Mouse (Mus musculus): Measurements from ENCODE around the gene Rab11a. TPM values are rescaled to one million over a fixed set of nuclear protein-coding genes. Genes with fewer than 3 reads are reported as not detected.

Gene Rab11a
- 320 and 323 TPM in 2 replicates for polyA plus RNA-seq (2015; fragmentation: Nextera tagmentation; extraction: Ambion mirVana)

DNA sequence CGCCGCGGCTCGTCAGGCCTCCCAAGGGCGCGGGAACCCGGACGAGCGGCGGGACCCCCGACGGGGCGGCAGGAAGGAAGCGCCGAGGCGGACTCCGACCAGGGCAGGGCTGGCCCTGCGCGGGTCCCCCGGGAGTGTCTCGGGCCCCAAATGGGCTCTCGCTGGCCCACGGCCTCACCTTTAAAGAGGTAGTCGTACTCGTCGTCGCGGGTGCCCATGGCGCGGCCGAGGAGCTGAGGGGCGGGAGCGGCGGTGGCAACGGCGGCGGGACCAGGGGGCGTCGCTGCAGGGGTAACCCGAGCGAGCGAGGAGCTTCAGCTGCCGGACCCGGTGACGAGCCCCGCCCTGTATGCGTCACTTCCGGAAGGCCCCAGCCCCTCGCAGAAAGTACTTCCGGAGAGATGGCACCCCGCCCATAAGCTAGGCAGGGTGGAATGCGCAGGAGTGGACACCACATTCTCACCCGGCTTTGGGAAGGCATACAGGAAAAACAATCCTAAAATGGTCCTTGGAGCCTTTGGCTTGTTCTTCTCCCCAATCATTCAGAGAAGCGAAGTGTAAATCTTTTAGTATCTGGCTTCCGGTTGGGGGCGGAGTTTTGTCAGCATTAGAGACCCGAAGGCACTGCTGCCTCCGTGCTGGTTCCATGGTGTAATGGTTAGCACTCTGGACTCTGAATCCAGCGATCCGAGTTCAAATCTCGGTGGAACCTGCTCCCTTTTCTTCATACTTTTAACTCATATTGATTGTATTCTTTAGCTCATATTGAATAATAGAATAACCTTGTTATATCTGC, at the start of gene Rab11a:
Rab11a (minus strand) TSS at position 353 of the 796 bp plus-strand sequence.
- under 1% methylated on average over 61 of the region's 61 CpGs for WGBS
- peak within 1 kb of the TSS; percentile 71 for H3K4me2 ChIP-seq (replicated peaks)
- H3K9ac ChIP-seq, result peak within 1 kb of the TSS; percentile 95
- H3K4me3 ChIP-seq, result peak within 1 kb of the TSS; percentile 97
- peak; percentile 97 for ATAC-seq (ENCODE audit: low FRiP score, low read depth)
- peak within 1 kb of the TSS; percentile 87 for H3K27ac ChIP-seq
- H3K36me3 ChIP-seq, result no peaks in the 10 kb centered on the region
- H3K4me1 ChIP-seq, result peaks cover 8% of the 10 kb centered on the region
- H3K9me3 ChIP-seq, result no peaks in the 10 kb centered on the region
- H3K27me3 ChIP-seq, result no peaks in the 10 kb centered on the region

DNA sequence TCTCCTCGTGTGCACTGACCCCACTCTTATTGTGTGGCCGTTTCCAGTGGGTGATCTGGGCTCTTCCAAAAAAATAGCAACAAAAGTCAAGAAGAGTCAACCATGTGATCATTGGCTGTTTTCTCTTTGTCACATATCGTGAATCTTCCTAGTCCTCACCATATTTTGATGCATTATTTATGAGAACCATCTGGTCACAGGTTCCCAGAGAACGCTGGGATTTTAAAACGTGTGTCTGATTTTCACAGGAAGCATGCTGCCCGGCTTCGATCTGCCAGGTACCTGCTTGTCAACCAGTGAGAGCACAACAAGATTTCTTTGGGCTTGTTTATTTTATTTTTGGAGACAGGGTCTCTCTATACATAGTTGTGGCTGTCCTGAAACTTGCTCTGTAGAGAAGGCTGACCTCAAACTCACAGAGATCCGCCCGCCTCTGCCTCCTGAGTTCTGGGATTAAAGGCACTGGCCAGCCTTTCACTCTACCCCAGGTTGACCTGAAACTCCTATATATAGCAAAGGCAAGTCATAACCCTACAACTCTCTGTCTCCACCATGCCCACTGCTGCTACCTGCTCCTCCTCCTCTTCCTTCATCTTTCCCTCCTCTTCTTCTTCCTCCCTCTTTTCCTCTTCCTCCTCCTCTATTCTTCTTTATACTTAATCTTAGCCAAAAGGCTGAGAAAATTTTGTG, 48.8 kb upstream of the Rab11a start:
- Histone ChIP-seq H3K27ac (no peak overlapping the region), H3K9ac (no peak overlapping the region), H3K4me2 (replicated peaks) (no peak overlapping the region), H3K4me1 (no peaks in the 10 kb centered on the region), H3K4me3 (no peak overlapping the region), H3K9me3 (no peaks in the 10 kb centered on the region), H3K27me3 (no peaks in the 10 kb centered on the region), H3K36me3 (no peaks in the 10 kb centered on the region)
- ATAC-seq (ENCODE audit: low FRiP score, low read depth), result no peak
- whole genome bisulfite sequencing, result 77% methylated on average over 9 of the region's 9 CpGs

GRCm38 (mm10) chr9:64784841-64785240, 47.3 kb upstream of the Rab11a start:
- no peak overlapping the region for H3K9ac ChIP-seq
- H3K27ac ChIP-seq, result no peak overlapping the region
- 30% methylated on average over 4 of the region's 4 CpGs for WGBS
- H3K4me2 ChIP-seq (replicated peaks), result no peak overlapping the region
- H3K27me3 ChIP-seq, result no peaks in the 10 kb centered on the region
- no peaks in the 10 kb centered on the region for H3K4me1 ChIP-seq
- H3K9me3 ChIP-seq, result no peaks in the 10 kb centered on the region
- H3K4me3 ChIP-seq, result no peak overlapping the region
- no peak for ATAC-seq (ENCODE audit: low FRiP score, low read depth)
- no peaks in the 10 kb centered on the region for H3K36me3 ChIP-seq

DNA sequence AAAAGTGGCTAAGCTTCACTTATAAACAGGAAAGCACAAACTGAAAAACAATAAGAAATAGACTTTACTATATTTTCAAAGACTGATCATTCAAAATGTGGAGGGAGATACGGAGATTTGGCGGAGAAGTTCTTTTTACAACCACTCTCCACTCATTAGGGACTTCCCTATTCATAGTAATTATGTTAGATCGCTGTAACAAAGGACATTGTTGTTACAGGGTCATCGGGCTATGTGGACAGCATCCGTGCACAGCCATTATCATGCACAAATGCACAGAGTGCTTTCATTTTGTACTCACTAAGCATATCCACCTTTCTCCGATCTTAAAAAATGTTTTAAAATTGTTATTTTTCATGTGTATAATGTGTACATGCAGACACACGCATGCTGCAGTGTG, 46.0 kb upstream of the Rab11a start:
- 85% methylated on average over 7 of the region's 7 CpGs for WGBS
- H3K27ac ChIP-seq, result no peak overlapping the region

DNA sequence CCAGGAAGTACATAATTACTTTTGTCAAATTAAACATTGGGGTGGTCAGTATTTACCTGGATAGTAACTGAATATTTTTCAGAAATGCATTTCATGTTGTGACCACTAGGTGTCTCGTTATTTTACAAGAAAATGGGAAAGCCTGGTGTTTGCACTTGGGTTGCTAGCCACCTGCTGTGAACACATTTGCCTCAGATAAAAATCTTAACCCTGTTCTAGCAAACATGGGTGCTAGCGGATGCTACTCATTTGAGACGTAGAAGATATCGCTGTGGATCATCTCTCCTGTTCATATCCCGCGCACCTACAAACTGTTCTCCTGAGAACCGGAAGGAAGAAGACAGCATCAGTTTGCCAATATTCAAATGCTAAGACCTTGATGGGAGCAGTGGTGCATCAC, 42.1 kb upstream of the Rab11a start:
- no peaks in the 10 kb centered on the region for H3K27me3 ChIP-seq
- H3K9ac ChIP-seq, result no peak overlapping the region
- H3K36me3 ChIP-seq, result no peaks in the 10 kb centered on the region
- H3K4me1 ChIP-seq, result 0 out of 2 replicates have a peak, but pooled peaks cover 2% of the 10 kb centered on the region
- H3K27ac ChIP-seq, result no peak overlapping the region
- WGBS, result 38% methylated on average over 7 of the region's 7 CpGs
- no peak overlapping the region for H3K4me3 ChIP-seq
- H3K9me3 ChIP-seq, result no peaks in the 10 kb centered on the region
- no peak for ATAC-seq (ENCODE audit: low FRiP score, low read depth)
- H3K4me2 ChIP-seq (replicated peaks), result no peak overlapping the region

More for the DNA sequence above, 46.0 kb upstream of the Rab11a start:
- no peak overlapping the region for H3K4me2 ChIP-seq (replicated peaks)
- H3K9me3 ChIP-seq, result no peaks in the 10 kb centered on the region
- H3K9ac ChIP-seq, result no peak overlapping the region
- ATAC-seq (ENCODE audit: low FRiP score, low read depth), result no peak
- no peak overlapping the region for H3K4me3 ChIP-seq
- no peaks in the 10 kb centered on the region for H3K27me3 ChIP-seq
- H3K36me3 ChIP-seq, result no peaks in the 10 kb centered on the region
- no peaks in the 10 kb centered on the region for H3K4me1 ChIP-seq

DNA sequence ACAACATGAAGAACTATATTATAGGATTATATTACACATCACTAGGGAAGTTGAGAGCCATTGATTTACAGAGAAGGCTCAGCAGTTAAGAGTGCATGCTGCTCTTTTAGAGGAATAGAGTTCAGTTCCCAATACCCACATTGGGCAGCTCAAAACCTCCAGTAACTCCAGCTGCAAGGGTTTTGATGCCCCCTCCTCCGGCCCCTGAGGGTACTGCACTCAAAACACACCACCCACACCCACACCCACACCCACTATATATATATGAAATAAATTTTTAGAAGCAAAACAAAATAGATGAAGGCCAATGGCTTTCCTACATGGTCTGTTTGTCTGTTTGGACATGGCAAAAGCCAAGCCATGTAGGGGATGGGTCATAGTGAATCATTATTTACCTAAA, 40.6 kb upstream of the Rab11a start:
- Histone ChIP-seq H3K36me3 (no peaks in the 10 kb centered on the region), H3K4me1 (0 out of 2 replicates have a peak, but pooled peaks cover 2% of the 10 kb centered on the region), H3K4me3 (no peak overlapping the region), H3K9ac (no peak overlapping the region), H3K27me3 (no peaks in the 10 kb centered on the region), H3K4me2 (replicated peaks) (no peak overlapping the region), H3K27ac (no peak overlapping the region), H3K9me3 (no peaks in the 10 kb centered on the region)
- ATAC-seq (ENCODE audit: low FRiP score, low read depth), result no peak
- 86% methylated on average over 1 of the region's 1 CpGs for WGBS

GRCm38 (mm10) chr9:64777441-64777987, 40.0 kb upstream of the Rab11a start:
- Histone ChIP-seq H3K27me3 (no peaks in the 10 kb centered on the region), H3K36me3 (no peaks in the 10 kb centered on the region), H3K4me3 (no peak overlapping the region), H3K9ac (no peak overlapping the region), H3K27ac (no peak overlapping the region), H3K4me1 (0 out of 2 replicates have a peak, but pooled peaks cover 2% of the 10 kb centered on the region), H3K9me3 (no peaks in the 10 kb centered on the region), H3K4me2 (replicated peaks) (no peak overlapping the region)
- no peak for ATAC-seq (ENCODE audit: low FRiP score, low read depth)
- 83% methylated on average over 4 of the region's 4 CpGs for WGBS

DNA sequence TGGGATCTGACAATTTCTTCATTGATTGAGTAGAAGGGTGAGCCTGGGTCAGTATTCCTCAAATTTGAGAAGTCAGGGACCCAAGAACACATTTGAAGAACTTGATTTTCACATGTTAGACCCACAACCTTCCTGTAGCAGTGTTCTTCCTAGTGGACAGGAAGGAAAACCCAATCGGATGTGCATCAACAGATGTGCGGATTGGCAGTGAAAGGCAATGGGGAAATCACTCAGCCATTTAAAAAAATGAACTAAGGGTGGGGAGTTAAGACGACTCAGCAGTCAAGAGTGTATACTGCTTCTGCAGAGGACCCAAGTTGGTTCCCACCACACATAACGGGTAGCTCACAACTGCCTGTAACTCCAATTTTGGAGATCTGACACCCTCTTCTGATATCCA, 37.9 kb upstream of the Rab11a start:
- Histone ChIP-seq H3K27me3 (no peaks in the 10 kb centered on the region), H3K4me3 (no peak overlapping the region), H3K27ac (no peak overlapping the region), H3K9me3 (no peaks in the 10 kb centered on the region), H3K9ac (no peak overlapping the region), H3K4me2 (replicated peaks) (no peak overlapping the region), H3K4me1 (0 out of 2 replicates have a peak, but pooled peaks cover 2% of the 10 kb centered on the region), H3K36me3 (no peaks in the 10 kb centered on the region)
- 80% methylated on average over 4 of the region's 4 CpGs for WGBS
- no peak for ATAC-seq (ENCODE audit: low FRiP score, low read depth)

DNA sequence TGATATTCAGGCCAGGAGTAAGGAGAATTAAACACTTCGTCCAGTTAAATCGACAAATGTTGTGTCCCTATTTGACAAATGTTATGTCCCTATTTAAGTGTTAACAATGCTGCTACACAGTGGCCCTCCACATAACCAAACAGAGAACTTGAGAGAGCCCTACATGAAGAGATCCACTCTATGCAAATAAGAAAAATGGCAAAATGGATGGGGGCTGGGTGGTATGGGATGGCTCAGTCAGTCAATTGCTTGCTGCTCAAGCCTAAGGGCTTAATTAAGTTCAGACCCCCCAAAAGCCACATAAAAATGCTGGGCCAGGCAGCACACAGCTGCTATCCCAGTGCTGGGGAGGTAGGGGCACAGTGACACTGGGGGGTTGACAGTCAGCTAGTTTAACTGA, 37.3 kb upstream of the Rab11a start:
- no peak overlapping the region for H3K4me3 ChIP-seq
- no peak overlapping the region for H3K27ac ChIP-seq
- ATAC-seq (ENCODE audit: low FRiP score, low read depth), result no peak
- no peaks in the 10 kb centered on the region for H3K9me3 ChIP-seq
- no peaks in the 10 kb centered on the region for H3K27me3 ChIP-seq
- H3K4me2 ChIP-seq (replicated peaks), result no peak overlapping the region
- H3K9ac ChIP-seq, result no peak overlapping the region
- H3K36me3 ChIP-seq, result no peaks in the 10 kb centered on the region
- 0 out of 2 replicates have a peak, but pooled peaks cover 2% of the 10 kb centered on the region for H3K4me1 ChIP-seq
- 75% methylated on average over 2 of the region's 2 CpGs for WGBS

- H3K27me3 ChIP-seq, result no peaks in the 10 kb centered on the region
- ATAC-seq (ENCODE audit: low FRiP score, low read depth), result no peak
- no peak overlapping the region for H3K9ac ChIP-seq
- no peak overlapping the region for H3K4me2 ChIP-seq (replicated peaks)
- H3K4me3 ChIP-seq, result no peak overlapping the region
- 0 out of 2 replicates have a peak, but pooled peaks cover 2% of the 10 kb centered on the region for H3K4me1 ChIP-seq
- 40% methylated on average over 5 of the region's 5 CpGs for WGBS
- H3K36me3 ChIP-seq, result no peaks in the 10 kb centered on the region
- H3K27ac ChIP-seq, result no peak overlapping the region
- no peaks in the 10 kb centered on the region for H3K9me3 ChIP-seq
Observed at GRCm38 (mm10) chr9:64774411-64774811, 36.9 kb upstream of the Rab11a start.

GRCm38 (mm10) chr9:64773936-64774335, 36.4 kb upstream of the Rab11a start:
- no peaks in the 10 kb centered on the region for H3K36me3 ChIP-seq
- H3K4me1 ChIP-seq, result 0 out of 2 replicates have a peak, but pooled peaks cover 2% of the 10 kb centered on the region
- no peak overlapping the region for H3K9ac ChIP-seq
- no peaks in the 10 kb centered on the region for H3K9me3 ChIP-seq
- no peaks in the 10 kb centered on the region for H3K27me3 ChIP-seq
- no peak overlapping the region for H3K4me2 ChIP-seq (replicated peaks)
- ATAC-seq (ENCODE audit: low FRiP score, low read depth), result no peak
- WGBS, result 63% methylated on average over 4 of the region's 4 CpGs
- no peak overlapping the region for H3K27ac ChIP-seq
- H3K4me3 ChIP-seq, result no peak overlapping the region

- 68% methylated on average over 8 of the region's 8 CpGs for WGBS
- Histone ChIP-seq H3K9me3 (no peaks in the 10 kb centered on the region), H3K36me3 (no peaks in the 10 kb centered on the region), H3K27ac (no peak overlapping the region), H3K4me2 (replicated peaks) (no peak overlapping the region), H3K4me3 (no peak overlapping the region), H3K9ac (no peak overlapping the region), H3K4me1 (0 out of 2 replicates have a peak, but pooled peaks cover 2% of the 10 kb centered on the region), H3K27me3 (no peaks in the 10 kb centered on the region)
- no peak for ATAC-seq (ENCODE audit: low FRiP score, low read depth)
Observed at GRCm38 (mm10) chr9:64773254-64773653, 35.7 kb upstream of the Rab11a start.

All from limb, embryonic 13.5 days (tissue).